Mouse (Mus musculus): ENCODE data around the gene Hibadh. TPM values are rescaled to one million over a fixed set of nuclear protein-coding genes. Genes with fewer than 3 reads are reported as not detected.
A peak's percentile ranks its signal among the peaks of the same experiment; 100 is the strongest.

Hibadh gene
- total and polyA plus RNA-seq, 3 experiments, result 170 to 263 (median 218) TPM

DNA sequence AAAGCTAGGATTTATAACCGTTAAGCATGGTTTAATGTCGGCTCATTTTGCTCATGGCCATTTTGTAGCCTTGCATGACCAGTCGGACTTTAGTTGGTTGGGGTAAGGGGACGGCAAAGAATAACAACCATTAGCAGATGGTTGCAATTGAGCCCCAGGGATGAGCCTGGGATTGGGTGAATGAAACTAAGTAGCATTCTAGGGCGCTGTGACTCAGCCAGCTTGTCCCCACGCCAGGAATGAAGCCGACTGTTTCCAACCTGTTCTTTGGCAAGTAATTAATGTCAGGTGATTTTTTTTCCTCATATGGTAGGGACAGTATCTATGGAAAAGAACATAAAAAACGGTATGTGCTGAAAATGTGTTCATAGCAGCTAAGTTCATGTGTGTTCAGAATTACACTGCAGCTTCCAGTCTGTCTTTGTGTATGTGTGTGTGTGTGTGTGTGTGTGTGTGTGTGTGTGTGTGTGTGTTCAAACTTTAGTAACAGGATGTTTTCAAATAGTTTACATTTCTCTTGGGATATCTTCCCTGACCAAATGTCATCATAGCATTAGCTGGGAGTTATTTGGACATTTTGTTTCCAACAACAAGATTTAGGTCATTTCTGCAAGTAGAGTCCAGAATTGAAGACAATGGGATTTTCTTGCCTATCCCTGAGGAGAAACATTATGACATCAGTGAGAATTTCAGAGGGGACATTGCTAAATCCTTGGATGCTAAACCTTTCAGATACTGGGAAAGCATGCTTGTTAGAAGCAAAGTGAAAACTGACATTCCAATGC is 135.3 kb downstream of the Hibadh start:
- no peak for TF ChIP-seq CTCF (IDR thresholded peaks at IDR 0.05)
- TF ChIP-seq EP300 (IDR thresholded peaks at IDR 0.05; ENCODE audit: insufficient read depth, low read depth, low read length), result no peak
- TF ChIP-seq POLR2A (IDR thresholded peaks at IDR 0.05; ENCODE audit: insufficient read depth, low read depth, low read length), result no peak
- no peaks in the 10 kb centered on the region for H3K27me3 ChIP-seq (ENCODE audit: control insufficient read depth, insufficient read depth, low read length)
- peaks cover 4% of the 10 kb centered on the region; the same call in 1 of the 2 replicates for H3K36me3 ChIP-seq (ENCODE audit: control insufficient read depth, insufficient read depth, low read length)
- no peak overlapping the region for H3K9ac ChIP-seq (ENCODE audit: low read depth, low read length)
- H3K4me3 ChIP-seq, result no peak overlapping the region
- 51% methylated on average over 8 of the region's 8 CpGs for WGBS
- peak overlapping the region; percentile 74 for H3K27ac ChIP-seq
- DNase-seq, result peak; percentile 60 to 63
- intact Hi-C loops (cut with DNase I), result loop anchor here (2.0 to 5.0 kb wide), 2 partner anchors 26 to 72 kb away; no protein-coding TSS in a partner anchor
- peaks cover 13% of the 10 kb centered on the region for H3K4me1 ChIP-seq (ENCODE audit: control insufficient read depth, insufficient read depth, low read length)
- H3K79me2 ChIP-seq (replicated peaks; ENCODE audit: control insufficient read depth, insufficient read depth, low read length), result no peaks in the 10 kb centered on the region

DNA sequence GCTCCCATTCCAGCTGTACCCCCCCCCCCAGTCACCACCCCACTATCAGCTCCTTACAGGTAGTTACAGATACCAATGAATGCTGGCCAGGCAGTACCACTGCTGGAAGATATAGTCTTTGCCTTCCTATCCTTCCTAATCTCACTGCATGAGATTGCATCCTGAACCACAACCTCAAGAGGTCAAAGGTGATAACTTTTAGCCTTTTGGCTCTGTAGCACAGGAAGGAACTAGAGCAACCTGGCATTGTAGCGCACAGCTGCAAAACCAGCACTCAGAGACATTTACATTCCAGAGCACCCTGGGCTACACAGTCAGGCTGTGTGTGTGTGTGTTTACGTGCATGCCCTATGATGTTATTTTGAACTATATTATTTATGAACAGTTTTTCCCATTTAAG is 137.2 kb downstream of the Hibadh start:
- no peak overlapping the region for H3K9ac ChIP-seq (ENCODE audit: low read depth, low read length)
- H3K4me3 ChIP-seq, result no peak overlapping the region
- intact Hi-C loops (cut with DNase I), result no loop called here
- no peak overlapping the region for H3K27ac ChIP-seq
- WGBS, result 61% methylated on average over 2 of the region's 2 CpGs
- peaks cover 4% of the 10 kb centered on the region; the same call in 1 of the 2 replicates for H3K36me3 ChIP-seq (ENCODE audit: control insufficient read depth, insufficient read depth, low read length)
- TF ChIP-seq EP300 (IDR thresholded peaks at IDR 0.05; ENCODE audit: insufficient read depth, low read depth, low read length) (no peak), CTCF (IDR thresholded peaks at IDR 0.05) (no peak), POLR2A (IDR thresholded peaks at IDR 0.05; ENCODE audit: insufficient read depth, low read depth, low read length) (no peak)
- H3K4me1 ChIP-seq (ENCODE audit: control insufficient read depth, insufficient read depth, low read length), result peaks cover 13% of the 10 kb centered on the region
- H3K27me3 ChIP-seq (ENCODE audit: control insufficient read depth, insufficient read depth, low read length), result no peaks in the 10 kb centered on the region
- DNase-seq, result no peak
- no peaks in the 10 kb centered on the region for H3K79me2 ChIP-seq (replicated peaks; ENCODE audit: control insufficient read depth, insufficient read depth, low read length)

DNA sequence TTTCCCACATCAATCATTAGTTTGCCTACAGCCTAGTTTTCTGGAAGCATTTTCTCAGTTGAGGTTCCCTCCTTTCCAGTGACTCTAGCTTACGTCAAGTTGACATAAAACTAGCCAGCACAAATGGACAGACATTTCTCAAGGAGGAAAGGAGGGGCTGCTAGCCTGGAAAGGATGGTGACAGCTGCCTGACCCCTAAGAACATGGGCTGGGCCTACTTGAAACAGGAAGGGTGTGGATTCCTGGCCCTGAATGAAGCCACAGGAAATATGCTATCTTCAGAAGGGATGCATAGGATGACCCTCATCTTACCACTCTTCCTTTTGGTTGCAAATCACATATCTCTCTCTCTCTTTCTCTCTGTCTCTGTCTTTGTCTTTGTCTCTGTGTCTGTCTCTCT is 138.7 kb downstream of the Hibadh start:
- WGBS, result 32% methylated on average over 1 of the region's 1 CpGs
- TF ChIP-seq CTCF (IDR thresholded peaks at IDR 0.05) (no peak), POLR2A (IDR thresholded peaks at IDR 0.05; ENCODE audit: insufficient read depth, low read depth, low read length) (no peak), EP300 (IDR thresholded peaks at IDR 0.05; ENCODE audit: insufficient read depth, low read depth, low read length) (no peak)
- Histone ChIP-seq H3K9ac (ENCODE audit: low read depth, low read length) (no peak overlapping the region), H3K79me2 (replicated peaks; ENCODE audit: control insufficient read depth, insufficient read depth, low read length) (no peaks in the 10 kb centered on the region), H3K4me1 (ENCODE audit: control insufficient read depth, insufficient read depth, low read length) (peaks cover 11% of the 10 kb centered on the region), H3K27ac (no peak overlapping the region), H3K27me3 (ENCODE audit: control insufficient read depth, insufficient read depth, low read length) (no peaks in the 10 kb centered on the region), H3K4me3 (no peak overlapping the region), H3K36me3 (ENCODE audit: control insufficient read depth, insufficient read depth, low read length) (no peaks in the 10 kb centered on the region)
- intact Hi-C loops (cut with DNase I), result no loop called here
- no peak for DNase-seq

Other genes starting within 250 kb of the Hibadh start
- gene Tax1bp1, start 73.3 kb upstream of the Hibadh start, total RNA-seq (2021), result 100 to 1,000 TPM; 110 to 124 TPM
- gene Tax1bp1, start 73.3 kb upstream of the Hibadh start, polyA plus RNA-seq (2012; rRNA removed), result 26.1 and 50.9 TPM in 2 replicates

All from heart, adult 2 months (tissue).